Mouse (Mus musculus): Measurements from ENCODE around the gene Cacna1h. TPM values are rescaled to one million over a fixed set of nuclear protein-coding genes. Genes with fewer than 3 reads are reported as not detected.

Cacna1h gene
- 1 to 10 TPM; 1.5 to 1.6 TPM for total RNA-seq (2021)
- long read RNA-seq, experiment 1: 0 reads
- long read RNA-seq, experiment 2: 0 reads

DNA sequence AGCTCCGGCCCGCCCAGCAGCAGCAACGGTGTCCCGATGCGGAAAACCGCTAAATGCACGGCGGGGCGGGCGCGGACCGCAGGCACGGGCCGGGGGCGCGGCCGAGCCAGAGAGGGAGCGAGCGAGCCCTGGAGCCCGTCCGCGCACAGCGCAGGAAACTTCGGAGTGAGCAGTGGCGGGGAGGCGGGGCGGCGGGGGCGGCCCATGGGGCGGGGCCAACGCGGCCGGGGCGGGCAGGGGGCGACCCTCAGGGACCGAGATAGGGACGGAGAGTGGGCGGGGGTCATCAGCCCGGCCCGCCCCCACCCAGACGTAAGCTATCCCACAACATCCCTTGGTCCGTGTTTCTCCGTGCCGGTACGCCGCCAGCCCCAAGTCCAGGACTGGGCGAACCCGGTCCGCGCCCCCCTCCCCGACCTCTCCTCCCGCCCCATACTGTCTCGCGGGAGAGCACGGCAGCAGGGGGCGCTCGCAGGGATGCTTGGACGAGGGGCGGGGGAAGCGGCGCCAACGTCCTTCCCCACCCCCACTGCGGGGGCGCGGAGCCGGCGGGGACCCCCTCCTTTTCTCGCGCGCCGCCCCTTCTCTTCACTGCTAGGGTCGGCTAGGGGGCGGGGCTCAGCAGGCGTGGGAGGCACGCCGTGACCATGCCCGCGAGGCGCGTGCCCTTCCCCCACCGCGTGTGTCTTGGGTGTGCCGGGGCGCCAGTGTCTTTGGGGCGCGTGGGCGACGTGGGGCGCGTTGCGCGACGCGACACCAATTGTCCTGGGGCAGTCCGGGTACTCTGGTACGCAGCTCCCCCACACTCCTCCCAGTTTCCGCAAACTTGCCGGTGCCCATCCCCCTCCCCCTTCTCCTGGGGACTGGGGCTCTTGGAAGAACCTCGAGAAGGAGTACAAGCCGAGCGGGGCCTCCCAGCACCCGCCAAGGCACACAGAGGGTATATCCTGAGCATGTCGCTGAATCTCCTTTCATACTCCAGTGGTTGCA is at the start of gene Cacna1h:
Gene Cacna1h (minus strand): TSS at position 167 of the 990 bp plus-strand sequence.
- DNase-seq: peak; percentile 33

DNA sequence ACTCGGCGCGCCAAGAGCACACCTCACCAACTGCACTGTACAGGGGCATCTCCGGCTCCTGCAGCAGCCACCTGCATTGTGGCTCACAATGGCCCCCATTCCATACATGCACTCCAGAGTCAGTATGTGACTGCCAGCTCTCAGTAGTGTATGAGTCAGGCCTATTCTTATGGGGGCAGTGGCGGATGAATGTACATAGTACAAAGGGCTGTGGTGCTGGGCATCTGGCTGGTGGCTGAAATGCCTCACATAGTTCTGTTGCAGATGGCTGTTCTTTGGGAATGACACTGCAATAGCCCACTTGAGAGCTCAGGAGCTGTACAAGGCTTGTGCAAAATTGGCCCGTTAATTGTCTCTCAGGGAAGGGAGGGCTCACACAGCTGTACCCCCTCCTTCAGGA is 48.5 kb upstream of the Cacna1h start:
- no peak for DNase-seq

DNA sequence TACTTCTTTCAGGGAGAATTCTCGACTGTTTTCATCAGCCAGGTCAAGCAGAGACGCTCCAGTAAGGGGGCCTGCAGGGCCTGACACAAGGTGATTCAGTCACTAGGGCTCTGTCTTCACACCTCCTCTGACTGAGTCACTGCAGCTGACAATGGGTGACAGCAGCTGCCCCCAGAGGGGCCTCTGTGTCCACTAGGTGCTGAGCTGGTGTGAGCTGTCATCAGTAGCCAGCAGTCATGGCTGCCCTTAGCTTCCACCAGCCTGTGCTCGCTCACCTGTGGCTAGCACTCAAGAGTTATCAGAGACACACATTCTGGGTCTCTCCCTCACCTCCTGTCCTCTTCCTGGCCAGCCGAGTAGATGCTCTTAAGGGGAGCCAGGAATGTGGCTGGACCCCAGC is 47.2 kb upstream of the Cacna1h start:
- no peak for DNase-seq

DNA sequence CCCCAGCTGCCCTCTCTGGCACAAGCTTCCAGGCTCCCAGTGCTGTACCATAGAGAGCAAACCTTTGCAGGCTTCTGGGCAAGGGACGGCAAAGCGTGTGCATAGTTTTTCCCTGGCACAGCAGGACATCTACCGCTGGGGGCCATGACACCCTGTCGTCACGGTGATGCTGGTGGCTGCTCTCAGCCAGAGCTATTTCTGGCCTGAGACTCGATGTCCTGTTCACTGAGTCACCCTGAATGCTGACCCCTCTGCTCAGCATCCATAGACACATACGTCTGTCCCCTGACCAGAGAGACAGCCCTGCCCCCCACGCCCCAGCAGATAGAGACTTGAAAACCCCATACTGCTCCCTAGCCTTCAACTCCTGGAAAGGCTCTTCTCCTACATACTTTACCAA is 46.6 kb upstream of the Cacna1h start:
- no peak for DNase-seq

DNA sequence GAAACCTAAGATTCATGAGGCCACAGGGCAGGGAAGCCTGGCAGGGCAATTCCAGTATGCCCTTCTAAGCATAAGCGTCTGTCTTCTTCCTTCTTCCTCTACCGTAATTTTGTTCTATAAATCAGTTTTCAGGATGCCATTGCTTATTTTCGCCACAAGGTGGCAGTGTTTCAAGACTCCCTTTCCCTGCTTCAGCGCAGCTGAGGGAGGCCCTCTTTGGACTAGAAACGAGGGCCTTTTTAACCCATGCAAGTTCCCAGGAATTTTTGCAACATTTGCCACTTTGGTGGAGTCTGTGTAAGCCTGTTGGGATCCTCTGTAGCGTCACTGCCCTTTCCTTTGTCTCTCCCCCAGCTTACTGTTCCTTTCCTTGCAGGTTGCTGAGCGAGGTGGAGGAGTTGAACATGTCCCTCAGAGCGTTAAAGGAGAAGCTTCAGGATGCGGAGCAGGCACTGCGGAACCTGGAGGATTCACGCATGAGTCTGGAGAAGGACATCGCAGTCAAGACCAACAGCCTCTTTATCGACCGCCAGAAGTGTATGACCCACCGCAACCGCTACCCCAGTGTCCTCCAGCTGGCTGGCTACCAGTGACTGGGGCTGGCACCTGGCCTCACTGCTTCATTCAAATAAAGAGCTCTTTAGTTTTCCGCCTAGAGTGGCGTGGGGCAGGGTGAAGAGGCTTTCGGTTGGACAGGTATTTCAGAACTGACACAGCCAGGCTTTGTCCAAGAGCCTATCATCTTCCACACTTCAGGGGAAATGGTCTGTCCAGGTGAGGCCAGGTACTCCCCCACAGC is 42.6 kb upstream of the Cacna1h start:
- DNase-seq: no peak

DNA sequence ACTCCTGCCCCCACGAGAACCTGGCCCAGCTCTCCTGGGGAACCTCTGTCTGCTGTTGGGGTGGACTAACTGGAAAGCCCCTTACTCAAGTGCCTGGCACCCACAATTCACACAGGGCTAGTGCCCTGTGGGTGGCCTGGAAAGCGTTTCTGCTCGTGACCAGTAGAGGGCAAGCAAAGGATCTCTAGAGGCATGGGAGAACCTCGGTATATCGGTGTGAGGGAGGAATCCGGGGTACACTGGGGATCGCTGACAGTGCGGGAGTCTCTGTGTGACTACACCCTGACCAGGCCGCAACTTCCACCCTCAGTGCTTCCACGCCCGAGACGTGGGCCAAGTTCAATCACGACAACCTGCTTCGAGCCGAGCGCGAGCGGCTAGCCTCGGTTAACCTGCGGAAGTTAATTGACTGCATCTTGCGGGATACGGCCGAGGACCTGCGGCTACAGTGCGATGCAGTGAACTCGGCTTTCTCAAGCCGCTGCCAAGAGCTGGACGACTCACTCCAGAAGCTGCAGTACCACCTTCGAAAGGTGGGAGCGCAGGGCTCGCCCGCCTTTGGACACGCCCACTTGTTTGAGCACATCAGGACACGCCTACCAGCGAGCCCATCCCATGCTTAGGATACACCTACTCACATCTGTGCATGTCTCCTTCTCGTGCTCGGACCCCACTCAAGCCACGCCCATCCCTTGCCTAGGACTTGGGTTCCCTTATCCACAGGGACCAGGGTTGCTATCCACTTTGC is 40.9 kb upstream of the Cacna1h start:
- peak; percentile 17 for DNase-seq

DNA sequence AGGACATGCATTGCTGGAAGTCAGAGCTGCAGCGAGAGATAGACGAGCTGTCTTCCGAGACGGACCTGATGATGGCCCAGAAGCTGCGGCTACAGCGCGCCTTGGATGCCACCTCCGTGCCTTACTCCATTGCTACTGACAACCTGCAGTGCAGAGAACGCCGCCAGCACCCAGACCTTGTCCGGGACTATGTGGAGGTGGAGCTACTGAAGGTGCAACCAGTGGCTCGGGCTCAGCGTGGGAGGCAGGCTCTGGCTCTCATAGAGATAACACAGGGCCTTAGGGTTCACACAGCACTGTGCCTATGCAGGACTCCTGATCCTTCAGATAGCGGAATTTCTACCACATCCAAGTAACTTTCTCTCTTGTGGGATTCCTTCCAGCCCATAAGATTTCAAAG is 38.5 kb upstream of the Cacna1h start:
- no peak for DNase-seq

DNA sequence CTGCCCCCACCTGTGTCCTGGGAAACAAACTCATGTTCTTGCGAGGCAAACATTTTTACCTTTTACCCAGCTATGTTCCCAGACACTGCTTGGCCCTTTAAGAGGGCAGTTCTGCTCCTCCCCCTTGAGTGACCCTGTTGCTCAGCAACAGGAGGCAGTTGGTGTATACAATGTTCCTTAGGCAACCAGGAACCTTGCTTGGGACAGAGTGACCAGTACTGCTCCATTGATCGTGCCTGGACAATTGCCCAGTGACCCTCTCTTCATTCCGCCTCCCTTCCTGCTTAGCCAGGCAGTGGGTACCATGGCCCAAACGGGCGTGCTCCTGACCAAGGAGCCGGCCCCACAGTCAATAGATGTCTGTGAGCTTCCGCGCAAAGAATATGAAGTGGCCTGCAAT is 37.8 kb upstream of the Cacna1h start:
- DNase-seq: no peak

DNA sequence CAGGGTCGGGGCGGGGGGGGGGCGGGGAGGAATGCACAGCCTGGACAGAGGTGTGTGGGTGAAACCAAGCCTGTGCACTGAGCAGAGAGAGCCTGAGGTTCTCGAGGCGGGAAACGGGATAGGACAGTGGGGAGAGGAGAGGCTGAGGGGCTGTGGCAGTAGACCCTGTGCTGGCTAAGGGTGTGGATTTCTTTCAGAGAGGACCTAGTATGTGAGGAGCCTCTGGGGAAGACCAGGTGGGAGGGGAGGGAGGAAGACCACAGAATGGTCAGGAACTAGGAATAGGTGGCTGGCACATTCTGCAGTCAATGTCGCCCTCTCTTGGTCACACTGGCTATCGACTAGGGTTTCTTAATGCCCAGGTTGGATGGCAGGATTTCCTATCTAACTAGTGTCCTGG is 36.2 kb upstream of the Cacna1h start:
- peak; percentile 28 for DNase-seq

DNA sequence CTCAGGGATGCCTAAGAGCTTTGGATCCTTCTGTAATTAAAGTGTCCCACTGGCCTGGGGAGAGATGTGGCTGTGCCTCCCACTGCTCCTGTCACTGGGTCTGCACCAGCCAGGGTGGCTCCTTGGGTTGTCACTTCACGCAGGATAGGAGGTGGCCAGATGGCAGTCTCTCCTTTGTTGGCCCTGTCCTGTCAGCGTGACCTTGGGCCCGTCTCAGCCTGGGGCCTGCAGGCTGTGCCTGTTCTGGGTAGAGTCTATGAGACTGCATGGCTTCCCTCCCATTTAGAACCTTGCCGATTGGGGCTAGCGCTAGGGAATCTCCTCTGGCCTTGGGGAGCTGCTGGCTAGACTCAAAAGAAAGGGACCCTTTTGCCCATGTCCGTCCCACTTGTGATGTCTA is 34.7 kb upstream of the Cacna1h start:
- DNase-seq: no peak

DNA sequence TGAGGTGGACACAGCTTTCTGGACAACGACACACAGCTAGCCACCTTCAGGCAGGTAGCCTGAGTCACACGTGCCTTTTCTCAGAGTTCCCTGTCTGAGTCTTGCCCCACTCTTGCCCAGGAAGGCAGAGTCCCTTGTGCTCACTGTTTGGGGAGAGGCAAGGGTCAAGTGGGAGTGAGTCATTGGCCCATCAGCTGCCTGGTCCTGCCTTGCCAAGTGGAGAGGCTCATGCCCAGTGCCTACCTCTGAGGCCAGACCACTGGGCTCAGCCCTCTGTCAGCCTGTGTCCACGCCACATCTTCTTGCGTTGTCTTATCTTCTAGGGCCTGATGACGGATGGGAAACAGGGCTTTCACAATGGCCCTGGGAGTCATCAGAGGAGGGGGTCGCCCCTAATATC is 34.2 kb upstream of the Cacna1h start:
- no peak for DNase-seq

DNA sequence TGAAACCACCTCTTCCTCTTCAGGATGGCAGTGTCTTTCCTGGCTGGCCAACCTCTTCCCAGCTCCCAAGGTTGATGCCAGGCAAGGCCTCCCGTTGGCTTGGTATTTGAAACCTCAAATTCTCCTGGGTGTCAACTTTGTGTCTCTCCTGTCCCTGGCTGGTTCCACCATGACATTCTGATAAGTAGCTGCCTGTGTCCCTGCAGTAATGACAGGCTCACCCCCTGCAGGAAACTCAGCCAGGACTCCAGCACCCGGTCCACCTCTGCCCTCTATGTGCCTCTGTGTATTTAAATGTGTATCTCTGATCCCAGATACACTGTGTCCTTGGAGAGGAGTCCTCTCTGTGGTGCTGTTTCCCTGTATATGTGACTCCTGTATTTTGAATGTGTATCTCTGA is 32.7 kb upstream of the Cacna1h start:
- no peak for DNase-seq

DNA sequence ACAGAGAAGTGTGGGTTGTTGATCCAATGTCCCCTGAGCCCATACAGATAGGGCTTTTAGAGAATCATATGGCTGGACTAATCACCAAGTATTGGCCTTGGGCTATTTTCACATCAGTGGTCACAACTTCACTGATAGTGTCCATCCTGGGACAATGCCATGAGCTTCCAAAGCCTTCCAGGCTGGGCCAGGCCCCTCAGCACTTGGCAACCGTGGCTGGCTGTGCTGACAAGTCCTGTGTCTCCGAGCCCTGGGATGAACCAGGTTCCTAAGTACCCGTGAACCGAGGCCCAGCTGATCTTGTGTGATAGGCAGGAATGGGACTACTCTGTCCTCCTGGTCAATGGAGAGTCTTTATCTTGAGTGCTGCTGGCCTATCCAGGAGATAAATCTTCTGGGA is 30.5 kb upstream of the Cacna1h start:
- no peak for DNase-seq

DNA sequence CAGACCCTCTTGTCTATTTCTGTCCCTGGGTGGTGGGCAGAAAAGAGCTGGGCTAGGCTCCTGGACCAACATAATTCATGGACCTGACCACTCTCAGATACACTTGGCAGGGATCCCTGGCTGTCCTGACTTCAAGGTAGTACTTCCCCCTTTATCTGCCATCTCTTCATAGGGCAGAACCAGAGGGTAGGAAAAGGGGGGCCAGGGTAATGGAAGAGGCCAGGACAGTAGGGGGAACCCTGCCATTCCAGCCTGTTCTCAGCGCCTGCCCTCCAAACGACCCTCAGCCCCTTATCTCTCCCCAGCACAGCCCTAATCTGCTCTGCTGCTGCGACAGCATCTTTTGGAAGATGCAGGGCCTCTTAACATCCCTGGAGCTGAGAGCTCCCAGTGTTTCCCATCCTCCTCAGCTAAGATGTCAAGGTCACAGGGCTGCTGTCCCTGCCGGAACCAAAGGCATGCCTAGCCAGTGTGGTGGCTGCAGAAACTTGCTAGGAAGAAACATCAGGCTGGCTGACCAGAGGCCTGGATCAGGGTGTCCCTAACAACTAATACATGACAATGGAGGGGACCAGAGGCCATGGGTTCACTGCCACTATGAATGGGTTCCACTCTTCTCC is 29.9 kb upstream of the Cacna1h start:
- no peak for DNase-seq

DNA sequence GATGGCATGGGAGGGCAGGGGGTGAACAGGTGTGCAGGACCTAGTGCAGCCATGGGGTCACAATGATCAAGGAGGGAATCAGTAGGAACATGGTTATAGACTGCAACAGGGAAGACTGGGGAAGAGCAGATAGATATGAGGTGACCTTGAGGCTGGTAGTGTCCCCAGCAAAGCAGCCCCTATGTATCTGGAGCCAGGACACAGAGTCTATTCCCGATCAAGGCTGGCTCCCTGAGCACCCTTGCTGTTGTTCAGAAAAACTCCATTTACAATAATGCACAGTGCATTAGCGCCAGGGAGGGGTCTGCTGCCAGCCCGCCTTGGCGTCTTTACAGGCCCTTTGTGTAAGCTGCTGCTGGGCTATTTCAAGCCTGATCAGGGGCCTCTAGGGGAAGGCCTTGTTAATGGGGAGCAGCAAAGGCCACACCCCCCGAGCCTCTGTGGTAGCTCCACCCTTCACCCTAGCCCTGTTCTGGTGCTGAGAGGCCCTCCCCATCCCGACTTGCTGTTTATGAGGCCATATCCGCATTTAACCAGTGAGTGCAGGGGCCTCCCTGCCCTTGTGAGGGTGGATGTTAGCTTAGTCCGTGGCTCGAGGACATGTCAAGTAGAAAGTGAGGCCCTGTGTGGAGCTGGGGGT is 28.8 kb upstream of the Cacna1h start:
- no peak for DNase-seq

DNA sequence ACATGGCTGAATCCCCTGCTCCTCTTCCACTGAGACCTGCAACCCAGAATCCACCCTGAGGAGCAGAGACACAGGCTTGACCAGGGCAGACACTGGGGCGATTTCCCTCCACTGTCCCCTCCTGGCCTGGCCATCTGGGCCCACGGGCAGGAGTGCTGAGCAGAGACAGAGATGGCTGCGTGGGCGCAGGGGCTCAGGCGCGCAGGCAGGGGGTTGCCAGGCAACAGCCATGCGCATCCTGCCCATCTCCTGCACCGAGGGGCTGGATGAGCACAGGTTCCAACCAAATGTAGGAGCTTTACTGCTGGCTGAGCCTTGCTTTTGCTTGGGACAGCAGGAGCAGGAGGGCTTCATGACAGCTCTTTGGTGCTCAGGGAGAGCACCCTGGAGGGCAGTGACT is 23.0 kb upstream of the Cacna1h start:
- no peak for DNase-seq

DNA sequence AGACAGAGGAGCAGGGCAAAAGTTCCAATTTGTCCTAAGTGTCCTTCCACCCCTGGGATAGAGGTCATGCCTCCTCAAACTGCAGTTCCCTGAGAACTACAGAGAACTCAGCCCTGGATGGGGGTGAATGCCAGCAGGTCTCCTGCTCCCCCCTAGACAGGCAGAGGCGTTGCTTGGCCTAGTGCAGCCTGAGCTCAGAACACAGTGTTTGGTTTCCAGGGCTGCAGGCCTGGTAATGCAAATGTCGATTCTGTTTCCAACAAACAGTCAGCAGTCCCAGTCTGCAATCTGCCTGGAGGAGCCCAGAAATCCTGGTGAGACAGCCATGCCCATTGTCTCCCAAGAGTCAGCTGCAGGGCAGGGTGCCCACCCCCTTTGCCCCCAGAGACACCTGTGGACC is 20.7 kb upstream of the Cacna1h start, which contains the start of gene Tekt4:
Gene Tekt4 (plus strand): TSS at position 344 of the 400 bp plus-strand sequence.
- DNase-seq: no peak

DNA sequence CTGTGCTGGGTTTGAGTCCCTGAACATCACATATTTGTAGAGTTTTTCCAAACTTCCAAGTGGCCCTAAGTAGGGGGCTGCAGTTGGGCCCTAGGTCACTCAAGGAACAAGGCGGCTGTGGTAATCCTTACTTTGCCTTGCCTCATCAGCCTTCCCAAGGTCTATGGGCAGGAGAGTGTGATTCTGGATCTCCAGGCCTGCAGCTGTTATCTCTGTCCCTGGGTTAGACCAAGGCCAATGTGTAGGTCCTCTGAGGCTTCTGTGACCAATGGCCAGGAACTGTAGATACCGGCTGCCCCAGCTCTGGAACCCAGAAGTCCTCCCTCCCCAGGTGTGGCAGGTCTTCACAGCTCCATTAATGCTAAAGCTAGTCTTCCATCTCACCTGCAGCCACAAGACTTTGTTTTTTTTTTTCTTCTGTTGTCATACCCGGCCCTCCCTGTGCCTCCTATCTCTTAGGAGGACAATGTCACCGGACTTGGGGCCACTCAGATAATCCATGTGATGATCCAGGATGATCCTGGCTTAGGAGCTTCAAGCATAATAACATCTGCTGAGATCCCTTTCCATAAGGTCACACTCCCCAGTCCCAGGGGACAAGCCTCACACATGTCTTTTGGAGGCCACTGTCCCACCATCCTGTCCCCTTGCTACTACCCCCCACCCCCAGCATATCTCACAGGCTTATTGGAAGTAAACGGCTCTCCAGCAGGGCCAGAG is 18.8 kb upstream of the Cacna1h start:
- no peak for DNase-seq

DNA sequence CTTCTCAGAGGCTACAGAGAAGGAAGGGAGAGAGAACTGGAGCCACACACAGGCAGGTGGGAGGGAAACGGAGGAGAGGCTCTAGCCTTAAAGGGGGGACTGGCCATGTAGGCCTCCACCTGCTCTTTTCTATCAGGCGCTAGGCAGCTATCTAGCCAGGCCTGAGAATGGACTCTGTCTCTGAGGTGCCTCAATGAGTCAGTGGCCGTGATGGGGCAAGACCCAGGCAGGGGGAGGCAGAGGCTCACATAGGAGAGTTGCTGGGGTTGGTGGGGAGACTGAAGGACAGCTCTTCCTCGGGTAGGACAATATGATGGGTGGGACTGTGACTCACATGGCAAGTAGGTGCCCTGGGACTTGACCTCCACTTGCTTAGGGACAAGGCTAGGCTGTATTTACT is 16.7 kb upstream of the Cacna1h start:
- DNase-seq: no peak

DNA sequence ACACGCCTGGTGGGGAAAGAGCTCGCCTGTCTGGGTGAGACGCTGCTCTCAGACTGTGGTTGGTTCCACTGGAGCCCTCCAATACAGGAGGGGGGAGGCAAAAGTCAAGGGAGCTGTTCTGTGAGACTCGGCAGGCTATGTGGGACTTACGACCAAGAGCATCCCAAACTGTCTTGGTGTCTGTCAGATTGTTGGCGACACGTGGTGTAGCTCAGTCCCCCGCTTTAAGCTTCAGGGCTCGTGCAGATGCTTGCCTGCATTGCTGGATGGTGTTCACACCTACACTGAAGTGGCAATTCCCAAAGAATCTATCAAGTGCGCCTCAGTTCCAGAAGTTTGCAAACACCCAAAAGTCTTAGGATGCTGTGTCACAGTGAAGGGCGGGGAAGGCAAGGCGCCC is 14.3 kb upstream of the Cacna1h start:
- no peak for DNase-seq

DNA sequence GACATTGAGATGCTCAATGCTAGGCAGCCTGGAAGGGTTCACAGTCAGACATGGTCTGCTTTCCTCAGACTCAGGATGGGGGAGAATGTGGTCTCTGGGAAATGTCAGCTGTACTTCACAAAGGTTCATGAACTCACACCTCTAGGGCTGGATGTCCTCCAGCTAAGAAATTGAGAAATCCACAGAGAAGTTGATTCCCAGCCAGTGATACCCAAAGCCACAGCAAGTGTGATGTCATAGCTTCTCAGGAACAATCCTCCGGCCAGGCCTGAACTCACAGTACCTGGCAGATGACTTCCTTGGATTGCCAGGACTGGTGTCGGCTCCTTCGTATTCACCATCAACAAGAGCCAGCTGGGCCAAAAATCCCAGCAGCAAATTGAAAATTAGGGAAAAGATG is 12.3 kb upstream of the Cacna1h start:
- DNase-seq: no peak

All from gastrocnemius, postnatal 25 days (tissue).